Mouse (Mus musculus): ENCODE results near the gene Slx1b. TPM values are rescaled to one million over a fixed set of nuclear protein-coding genes. Genes with fewer than 3 reads are reported as not detected.

Gene Slx1b
- polyA plus RNA-seq, 1 experiment from 2014 or later, result 9.8 TPM

GRCm38 (mm10) chr7:126657522-126657921 is 38.1 kb downstream of the Slx1b start:
- Histone ChIP-seq H3K4me3 (ENCODE audit: low read depth, low read length) (no peak overlapping the region), H3K36me3 (ENCODE audit: control insufficient read depth, insufficient read depth, low read length) (no peaks in the 10 kb centered on the region), H3K4me2 (replicated peaks; ENCODE audit: low read depth, low read length) (no peak overlapping the region), H3K27me3 (ENCODE audit: control insufficient read depth, insufficient read depth, low read length) (no peaks in the 10 kb centered on the region), H3K27ac (ENCODE audit: low read depth, low read length) (no peak overlapping the region), H3K9me3 (ENCODE audit: control insufficient read depth, low read length) (no peaks in the 10 kb centered on the region), H3K4me1 (replicated peaks; ENCODE audit: control insufficient read depth, insufficient read depth, low read length) (no peaks in the 10 kb centered on the region), H3K9ac (ENCODE audit: low read depth, low read length) (no peak overlapping the region)
- ATAC-seq (ENCODE audit: low FRiP score) (no peak), DNase-seq (ENCODE audit: low spot score) (no peak)
- WGBS, result 90% methylated on average over 1 of the region's 1 CpGs

DNA sequence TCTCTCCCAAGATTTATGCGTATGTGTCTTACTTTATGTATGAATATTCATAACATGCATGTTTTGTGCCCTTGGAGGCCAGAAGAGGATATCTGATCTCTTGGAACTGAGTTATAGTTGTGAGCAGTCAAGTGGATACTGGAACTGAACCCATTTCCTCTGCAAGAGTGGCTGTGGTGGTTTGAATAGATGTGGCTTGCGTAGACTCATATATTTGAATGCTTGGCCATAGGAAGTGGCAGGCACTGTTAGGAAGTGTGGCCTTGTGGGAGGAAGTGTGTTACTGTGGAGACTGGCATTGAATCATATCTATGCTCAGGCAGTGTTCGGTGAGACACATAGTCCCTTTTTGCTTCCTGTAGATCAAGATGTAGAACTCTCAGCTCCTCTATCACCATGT is 39.9 kb downstream of the Slx1b start:
- Histone ChIP-seq H3K4me1 (replicated peaks; ENCODE audit: control insufficient read depth, insufficient read depth, low read length) (no peaks in the 10 kb centered on the region), H3K27ac (ENCODE audit: low read depth, low read length) (no peak overlapping the region), H3K4me2 (replicated peaks; ENCODE audit: low read depth, low read length) (no peak overlapping the region), H3K4me3 (ENCODE audit: low read depth, low read length) (no peak overlapping the region), H3K27me3 (ENCODE audit: control insufficient read depth, insufficient read depth, low read length) (no peaks in the 10 kb centered on the region), H3K9me3 (ENCODE audit: control insufficient read depth, low read length) (no peaks in the 10 kb centered on the region), H3K9ac (ENCODE audit: low read depth, low read length) (no peak overlapping the region), H3K36me3 (ENCODE audit: control insufficient read depth, insufficient read depth, low read length) (no peaks in the 10 kb centered on the region)
- DNase-seq (ENCODE audit: low spot score), result no peak
- WGBS, result 92% methylated on average over 3 of the region's 3 CpGs
- no peak for ATAC-seq (ENCODE audit: low FRiP score)

DNA sequence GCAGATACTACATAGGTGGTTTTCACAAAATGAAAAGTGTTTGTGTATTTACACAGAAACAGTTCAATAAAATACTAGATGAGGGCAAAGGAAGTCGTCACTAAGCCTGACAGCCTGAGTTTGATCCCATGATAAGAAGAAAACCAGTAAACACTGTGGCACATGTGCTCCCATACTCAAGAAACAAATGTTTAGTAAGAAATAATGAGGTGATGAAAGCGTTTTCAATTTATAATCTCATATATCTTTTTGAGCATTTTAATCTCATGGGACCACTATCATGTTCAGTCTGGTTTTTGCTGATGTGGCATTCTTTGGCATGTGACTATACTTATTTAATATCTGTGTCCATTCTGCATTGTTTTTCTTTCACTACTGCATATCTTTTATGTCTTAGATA is 41.6 kb downstream of the Slx1b start:
- ATAC-seq (ENCODE audit: low FRiP score) (no peak), DNase-seq (ENCODE audit: low spot score) (no peak)

DNA sequence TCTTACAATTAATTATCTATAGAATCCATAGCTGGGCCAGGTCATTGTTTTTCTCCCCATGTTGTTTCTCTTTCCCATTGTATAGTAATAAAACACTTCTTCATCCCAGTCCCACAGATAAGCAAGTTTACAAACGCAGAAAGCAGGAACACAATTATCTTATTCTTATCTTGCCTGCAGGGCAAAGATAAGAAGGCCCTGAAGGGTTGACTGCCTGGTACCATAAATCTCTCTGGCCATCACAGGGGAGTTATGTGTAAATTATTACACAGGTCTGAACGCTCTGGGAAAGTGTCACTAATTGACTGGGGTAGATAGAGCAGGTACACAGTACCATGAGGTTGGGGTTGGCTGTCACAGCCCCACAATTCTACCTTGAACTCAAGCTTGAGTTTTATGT is 44.7 kb downstream of the Slx1b start:
- no peaks in the 10 kb centered on the region for H3K4me1 ChIP-seq (replicated peaks; ENCODE audit: control insufficient read depth, insufficient read depth, low read length)
- no peak for ATAC-seq (ENCODE audit: low FRiP score)
- WGBS, result 90% methylated on average over 2 of the region's 2 CpGs
- H3K9me3 ChIP-seq (ENCODE audit: control insufficient read depth, low read length), result no peaks in the 10 kb centered on the region
- H3K27ac ChIP-seq (ENCODE audit: low read depth, low read length), result no peak overlapping the region
- DNase-seq (ENCODE audit: low spot score), result no peak
- H3K36me3 ChIP-seq (ENCODE audit: control insufficient read depth, insufficient read depth, low read length), result no peaks in the 10 kb centered on the region
- no peak overlapping the region for H3K9ac ChIP-seq (ENCODE audit: low read depth, low read length)
- H3K4me2 ChIP-seq (replicated peaks; ENCODE audit: low read depth, low read length), result no peak overlapping the region
- no peaks in the 10 kb centered on the region for H3K27me3 ChIP-seq (ENCODE audit: control insufficient read depth, insufficient read depth, low read length)
- H3K4me3 ChIP-seq (ENCODE audit: low read depth, low read length), result no peak overlapping the region

More for the DNA sequence above, 41.6 kb downstream of the Slx1b start:
- no peaks in the 10 kb centered on the region for H3K9me3 ChIP-seq (ENCODE audit: control insufficient read depth, low read length)
- no peak overlapping the region for H3K4me2 ChIP-seq (replicated peaks; ENCODE audit: low read depth, low read length)
- H3K36me3 ChIP-seq (ENCODE audit: control insufficient read depth, insufficient read depth, low read length), result no peaks in the 10 kb centered on the region
- WGBS, result 87% methylated on average over 2 of the region's 2 CpGs
- no peaks in the 10 kb centered on the region for H3K27me3 ChIP-seq (ENCODE audit: control insufficient read depth, insufficient read depth, low read length)
- H3K27ac ChIP-seq (ENCODE audit: low read depth, low read length), result no peak overlapping the region
- no peak overlapping the region for H3K9ac ChIP-seq (ENCODE audit: low read depth, low read length)
- H3K4me3 ChIP-seq (ENCODE audit: low read depth, low read length), result no peak overlapping the region
- no peaks in the 10 kb centered on the region for H3K4me1 ChIP-seq (replicated peaks; ENCODE audit: control insufficient read depth, insufficient read depth, low read length)

GRCm38 (mm10) chr7:126649231-126650051 is 46.1 kb downstream of the Slx1b start, which contains the start of gene Sgf29:
Sgf29 (plus strand) TSS chr7:126649309.
- Histone ChIP-seq H3K27me3 (ENCODE audit: control insufficient read depth, insufficient read depth, low read length) (no peaks in the 10 kb centered on the region), H3K4me2 (replicated peaks; ENCODE audit: low read depth, low read length) (peak within 1 kb of the TSS; percentile 62), H3K9ac (ENCODE audit: low read depth, low read length) (peak within 1 kb of the TSS; percentile 69), H3K27ac (ENCODE audit: low read depth, low read length) (peak within 1 kb of the TSS; percentile 88), H3K4me1 (replicated peaks; ENCODE audit: control insufficient read depth, insufficient read depth, low read length) (no peaks in the 10 kb centered on the region), H3K4me3 (ENCODE audit: low read depth, low read length) (peak within 1 kb of the TSS; percentile 54), H3K9me3 (ENCODE audit: control insufficient read depth, low read length) (no peaks in the 10 kb centered on the region), H3K36me3 (ENCODE audit: control insufficient read depth, insufficient read depth, low read length) (no peaks in the 10 kb centered on the region)
- WGBS, result 1% methylated on average over 54 of the region's 57 CpGs
- peak; percentile 96 for DNase-seq (ENCODE audit: low spot score)
- peak; percentile 98 for ATAC-seq (ENCODE audit: low FRiP score)

GRCm38 (mm10) chr7:126648486-126648885 is 47.1 kb downstream of the Slx1b start:
- H3K27me3 ChIP-seq (ENCODE audit: control insufficient read depth, insufficient read depth, low read length), result no peaks in the 10 kb centered on the region
- WGBS, result 79% methylated on average over 4 of the region's 4 CpGs
- H3K4me2 ChIP-seq (replicated peaks; ENCODE audit: low read depth, low read length), result peak overlapping the region; percentile 62; the same call in 1 of the 2 replicates
- H3K9me3 ChIP-seq (ENCODE audit: control insufficient read depth, low read length), result no peaks in the 10 kb centered on the region
- no peak overlapping the region for H3K27ac ChIP-seq (ENCODE audit: low read depth, low read length)
- H3K4me1 ChIP-seq (replicated peaks; ENCODE audit: control insufficient read depth, insufficient read depth, low read length), result no peaks in the 10 kb centered on the region
- H3K9ac ChIP-seq (ENCODE audit: low read depth, low read length), result no peak overlapping the region
- ATAC-seq (ENCODE audit: low FRiP score) (no peak), DNase-seq (ENCODE audit: low spot score) (no peak)
- no peaks in the 10 kb centered on the region for H3K36me3 ChIP-seq (ENCODE audit: control insufficient read depth, insufficient read depth, low read length)
- H3K4me3 ChIP-seq (ENCODE audit: low read depth, low read length), result peak overlapping the region; percentile 54; the same call in 1 of the 2 replicates

DNA sequence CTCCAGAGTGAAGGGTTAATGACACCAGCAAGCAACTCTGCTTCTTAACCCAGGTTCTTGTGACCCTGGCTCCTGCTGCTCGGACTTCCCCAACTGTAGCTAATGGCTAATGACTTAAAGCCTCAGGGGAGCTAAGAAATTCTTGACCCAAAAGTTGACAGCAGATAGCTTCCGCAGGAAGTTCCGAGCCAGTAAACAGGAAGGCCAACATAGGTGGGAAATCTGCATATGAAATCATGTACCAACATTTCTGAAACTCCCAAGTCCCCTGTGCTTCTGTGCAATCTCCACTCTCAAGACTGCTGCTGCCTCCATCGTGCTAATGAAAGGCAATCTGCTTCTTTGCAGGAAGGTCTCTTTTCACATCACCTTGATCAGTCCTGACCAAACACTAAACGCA is 49.9 kb downstream of the Slx1b start:
- Histone ChIP-seq H3K4me1 (replicated peaks; ENCODE audit: control insufficient read depth, insufficient read depth, low read length) (no peaks in the 10 kb centered on the region), H3K36me3 (ENCODE audit: control insufficient read depth, insufficient read depth, low read length) (no peaks in the 10 kb centered on the region), H3K4me3 (ENCODE audit: low read depth, low read length) (no peak overlapping the region), H3K4me2 (replicated peaks; ENCODE audit: low read depth, low read length) (no peak overlapping the region), H3K27ac (ENCODE audit: low read depth, low read length) (no peak overlapping the region), H3K9ac (ENCODE audit: low read depth, low read length) (no peak overlapping the region), H3K9me3 (ENCODE audit: control insufficient read depth, low read length) (no peaks in the 10 kb centered on the region), H3K27me3 (ENCODE audit: control insufficient read depth, insufficient read depth, low read length) (no peaks in the 10 kb centered on the region)
- ATAC-seq (ENCODE audit: low FRiP score), result no peak
- no peak for DNase-seq (ENCODE audit: low spot score)
- 71% methylated on average over 5 of the region's 5 CpGs for WGBS

DNA sequence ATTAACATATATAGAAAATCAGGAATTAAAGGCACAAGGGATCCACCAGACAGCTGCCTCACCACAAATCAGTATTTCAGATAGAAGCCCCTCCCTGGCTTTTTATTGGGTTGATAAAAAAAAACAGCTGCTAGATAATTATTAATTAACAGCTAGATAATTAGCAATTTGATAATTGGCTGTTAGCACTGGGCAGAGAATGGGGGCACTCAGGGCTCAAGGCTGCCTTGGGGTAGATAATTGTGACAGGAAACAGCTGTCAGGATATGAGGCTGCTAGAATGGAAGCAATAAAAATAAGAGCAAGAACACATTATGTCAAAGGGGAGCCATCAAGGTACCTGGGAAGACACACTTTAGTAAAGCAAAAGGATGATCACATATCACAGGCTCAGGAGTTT is 50.7 kb downstream of the Slx1b start:
- H3K27me3 ChIP-seq (ENCODE audit: control insufficient read depth, insufficient read depth, low read length), result no peaks in the 10 kb centered on the region
- no peak overlapping the region for H3K4me2 ChIP-seq (replicated peaks; ENCODE audit: low read depth, low read length)

GRCm38 (mm10) chr7:126644345-126644744 is 51.2 kb downstream of the Slx1b start:
- no peak for DNase-seq (ENCODE audit: low spot score)
- no peaks in the 10 kb centered on the region for H3K4me1 ChIP-seq (replicated peaks; ENCODE audit: control insufficient read depth, insufficient read depth, low read length)
- no peak for ATAC-seq (ENCODE audit: low FRiP score)
- no peak overlapping the region for H3K4me3 ChIP-seq (ENCODE audit: low read depth, low read length)
- no peak overlapping the region for H3K9ac ChIP-seq (ENCODE audit: low read depth, low read length)
- H3K4me2 ChIP-seq (replicated peaks; ENCODE audit: low read depth, low read length), result no peak overlapping the region
- WGBS, result 78% methylated on average over 3 of the region's 3 CpGs
- H3K27ac ChIP-seq (ENCODE audit: low read depth, low read length), result no peak overlapping the region
- H3K36me3 ChIP-seq (ENCODE audit: control insufficient read depth, insufficient read depth, low read length), result no peaks in the 10 kb centered on the region
- H3K27me3 ChIP-seq (ENCODE audit: control insufficient read depth, insufficient read depth, low read length), result no peaks in the 10 kb centered on the region
- H3K9me3 ChIP-seq (ENCODE audit: control insufficient read depth, low read length), result no peaks in the 10 kb centered on the region

More for the DNA sequence above, 50.7 kb downstream of the Slx1b start:
- H3K9ac ChIP-seq (ENCODE audit: low read depth, low read length), result no peak overlapping the region
- H3K9me3 ChIP-seq (ENCODE audit: control insufficient read depth, low read length), result no peaks in the 10 kb centered on the region
- H3K36me3 ChIP-seq (ENCODE audit: control insufficient read depth, insufficient read depth, low read length), result no peaks in the 10 kb centered on the region
- no peak overlapping the region for H3K4me3 ChIP-seq (ENCODE audit: low read depth, low read length)
- no peaks in the 10 kb centered on the region for H3K4me1 ChIP-seq (replicated peaks; ENCODE audit: control insufficient read depth, insufficient read depth, low read length)
- no peak overlapping the region for H3K27ac ChIP-seq (ENCODE audit: low read depth, low read length)
- no peak for DNase-seq (ENCODE audit: low spot score)
- no peak for ATAC-seq (ENCODE audit: low FRiP score)
